Mouse (Mus musculus): ENCODE results near the gene Slit1. TPM values are rescaled to one million over a fixed set of nuclear protein-coding genes. Genes with fewer than 3 reads are reported as not detected.

The Slit1 gene
- total RNA-seq, 2 experiments from 2014 or later = 59.0 to 60.6 TPM

DNA sequence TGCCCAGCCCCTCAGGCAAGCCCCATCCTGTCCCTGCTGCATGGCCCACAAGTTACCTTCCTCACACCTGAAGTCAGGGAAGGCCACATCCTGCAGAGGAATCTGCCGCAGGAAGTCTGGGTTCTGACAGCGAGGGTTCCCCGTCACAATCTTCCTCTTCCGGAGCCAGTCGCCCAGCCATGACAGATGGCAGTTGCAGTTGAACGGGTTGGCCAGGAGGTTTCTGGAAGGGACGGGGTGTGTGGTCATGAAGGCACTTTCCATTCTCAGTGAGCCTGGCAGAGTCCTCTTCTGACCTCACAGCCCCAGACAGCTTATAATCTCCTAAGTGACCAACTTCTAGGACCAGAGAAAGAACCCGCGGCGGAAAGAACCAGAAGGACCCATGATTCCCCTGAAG lies 109.4 kb downstream of the Slit1 start:
- intact Hi-C loops (cut with DNase I) = no loop called here
- H3K4me3 ChIP-seq = no peak overlapping the region
- no peak for TF ChIP-seq CTCF (IDR thresholded peaks at IDR 0.05)
- DNase-seq (ENCODE audit: extremely low spot score in 1 of 2, low spot score in 2 of 2) = no peak
- H3K27ac ChIP-seq = no peak overlapping the region

DNA sequence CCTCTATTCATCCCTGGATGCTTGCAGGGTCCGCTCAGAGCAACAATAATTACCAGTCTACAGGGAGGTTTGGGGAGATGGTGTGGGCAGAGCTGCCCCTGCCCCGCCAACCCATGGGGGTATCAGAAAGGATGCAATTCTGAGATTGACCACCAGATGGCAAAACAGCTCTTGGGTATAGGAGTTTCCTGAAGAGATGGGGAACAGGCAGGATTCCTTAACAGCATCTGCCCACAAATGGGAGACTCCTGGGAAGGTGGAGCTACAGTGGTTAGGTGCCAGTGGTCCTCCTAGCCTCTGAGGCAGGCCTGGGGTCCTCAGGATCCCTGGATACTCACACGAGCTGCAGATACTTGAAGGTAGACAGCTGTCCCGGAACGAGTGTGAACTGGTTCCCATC lies 113.9 kb downstream of the Slit1 start:
- no peak overlapping the region for H3K4me3 ChIP-seq
- H3K27ac ChIP-seq = no peak overlapping the region
- DNase-seq (ENCODE audit: extremely low spot score in 1 of 2, low spot score in 2 of 2) = peak; percentile 56 to 61
- intact Hi-C loops (cut with DNase I) = loop anchor here (1.0 kb wide), 1 partner anchor 135 kb away; no protein-coding TSS in a partner anchor
- peak; percentile 90 for TF ChIP-seq CTCF (IDR thresholded peaks at IDR 0.05)

DNA sequence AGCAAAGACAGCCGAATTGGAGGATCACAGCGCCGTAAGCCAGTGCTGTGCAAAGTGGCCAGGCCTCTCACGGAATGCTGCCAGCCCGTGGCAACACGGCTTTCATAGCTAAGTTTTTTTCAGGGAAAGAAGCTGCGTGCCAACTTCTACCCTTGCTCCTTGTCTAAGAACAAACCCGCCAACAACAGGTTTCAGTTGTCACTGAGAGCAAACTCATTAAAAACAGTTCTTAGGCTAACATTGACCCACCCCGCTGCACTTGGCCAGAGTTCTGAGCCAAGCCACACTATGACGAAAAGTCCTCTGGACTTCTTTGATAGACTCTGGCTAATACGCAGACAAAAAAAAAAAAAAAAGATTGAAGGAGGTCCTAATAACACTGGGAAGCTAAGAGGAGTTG lies 114.5 kb downstream of the Slit1 start:
- intact Hi-C loops (cut with DNase I) = loop anchor here (1.0 kb wide), 1 partner anchor 135 kb away; no protein-coding TSS in a partner anchor
- no peak for DNase-seq (ENCODE audit: extremely low spot score in 1 of 2, low spot score in 2 of 2)
- TF ChIP-seq CTCF (IDR thresholded peaks at IDR 0.05) = no peak

DNA sequence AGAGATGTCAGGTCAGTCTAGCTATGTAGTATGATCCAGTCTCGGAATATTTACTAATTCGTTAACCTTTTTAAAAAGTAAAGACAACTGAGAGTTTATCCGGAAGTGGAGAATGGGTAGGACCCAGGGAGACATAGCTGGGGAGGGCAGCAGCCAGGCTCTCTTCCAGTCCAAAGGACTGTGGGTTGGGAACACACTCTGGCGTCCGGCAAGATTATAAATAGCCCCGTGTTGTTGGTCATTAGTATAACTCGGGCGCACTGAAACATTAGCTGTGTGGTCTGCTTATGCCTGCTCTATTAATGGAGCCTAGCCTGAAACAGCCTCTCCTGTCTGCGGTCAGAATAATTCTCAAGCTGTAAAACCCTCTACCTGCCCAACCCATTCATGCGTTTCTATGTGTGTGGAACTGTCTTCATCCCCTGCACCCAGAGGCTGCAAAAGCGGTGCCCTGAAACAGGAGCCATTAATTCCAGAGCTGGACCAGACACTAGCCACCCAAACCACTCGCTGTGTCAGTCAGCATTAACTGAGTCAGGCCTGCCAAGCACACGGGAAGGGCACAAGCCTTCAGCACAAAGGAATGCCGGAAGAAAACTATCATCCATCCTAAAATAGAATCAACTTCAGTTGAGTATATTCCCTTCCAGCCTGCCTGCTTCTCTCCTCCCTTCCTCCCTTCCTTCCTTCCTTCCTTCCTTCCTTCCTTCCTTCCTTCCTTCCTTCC lies 122.9 kb downstream of the Slit1 start:
- no peak overlapping the region for H3K27ac ChIP-seq
- intact Hi-C loops (cut with DNase I) = no loop called here
- TF ChIP-seq CTCF (IDR thresholded peaks at IDR 0.05) = no peak
- DNase-seq (ENCODE audit: extremely low spot score in 1 of 2, low spot score in 2 of 2) = no peak
- H3K4me3 ChIP-seq = no peak overlapping the region

More for the DNA sequence above, 114.5 kb downstream of the Slit1 start:
- no peak overlapping the region for H3K4me3 ChIP-seq
- H3K27ac ChIP-seq = no peak overlapping the region

DNA sequence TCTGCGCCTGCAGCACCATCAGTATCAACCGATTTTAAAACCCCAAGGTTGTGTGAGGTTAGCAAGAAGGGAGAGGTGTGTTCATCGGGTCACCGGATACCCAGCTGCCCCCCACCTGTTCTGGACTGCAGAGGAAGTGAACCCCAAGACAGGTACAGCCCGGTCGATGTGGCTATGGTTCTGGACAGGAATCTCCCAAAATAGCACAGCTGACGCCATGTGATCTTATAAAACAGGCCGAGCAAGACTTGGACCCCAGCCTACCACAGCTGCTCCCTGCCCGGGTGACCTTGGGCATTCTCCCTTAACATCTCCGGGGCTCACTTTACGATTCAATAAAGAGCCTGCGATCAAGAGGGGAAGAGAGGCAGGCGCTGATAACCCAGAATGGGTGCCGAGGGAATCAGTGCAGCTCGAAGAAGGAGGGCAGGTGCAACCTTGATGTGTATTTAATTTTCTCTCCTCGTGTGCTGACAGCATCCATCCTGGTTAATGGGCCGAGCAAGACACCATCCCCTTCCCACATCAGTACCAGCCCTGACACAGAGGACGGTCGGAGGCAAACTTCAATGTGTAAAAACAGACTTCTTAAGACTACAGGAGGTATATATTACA lies 124.6 kb downstream of the Slit1 start:
- no peak for DNase-seq (ENCODE audit: extremely low spot score in 1 of 2, low spot score in 2 of 2)
- Histone ChIP-seq H3K27ac (no peak overlapping the region), H3K4me3 (no peak overlapping the region)
- TF ChIP-seq CTCF (IDR thresholded peaks at IDR 0.05) = no peak
- intact Hi-C loops (cut with DNase I) = no loop called here

DNA sequence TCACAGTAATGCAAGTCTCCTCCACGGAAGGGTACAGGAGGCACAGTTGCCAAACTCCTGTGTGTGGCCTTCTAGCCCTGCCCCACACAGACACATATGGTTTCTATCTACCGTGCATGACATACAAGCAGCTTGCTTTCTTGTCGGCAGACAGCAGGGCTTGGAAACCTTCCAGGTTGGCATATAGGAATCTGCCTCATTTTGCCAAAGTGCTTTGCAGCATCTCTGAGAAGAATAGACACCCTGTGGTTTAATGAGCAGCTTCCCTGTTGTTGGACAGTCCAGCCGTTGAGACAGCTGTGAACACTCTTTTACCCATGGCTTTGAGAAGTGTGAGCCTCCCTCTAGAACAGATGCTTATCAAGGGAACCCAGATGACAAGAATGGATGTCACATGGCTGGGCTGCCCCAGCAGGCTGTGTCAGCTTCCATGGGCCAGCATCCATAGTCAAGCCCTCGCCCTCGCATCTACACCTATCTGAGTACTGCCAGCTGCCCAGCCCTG lies 125.3 kb downstream of the Slit1 start:
- intact Hi-C loops (cut with DNase I) = no loop called here
- no peak overlapping the region for H3K4me3 ChIP-seq
- no peak for TF ChIP-seq CTCF (IDR thresholded peaks at IDR 0.05)
- no peak for DNase-seq (ENCODE audit: extremely low spot score in 1 of 2, low spot score in 2 of 2)
- no peak overlapping the region for H3K27ac ChIP-seq

DNA sequence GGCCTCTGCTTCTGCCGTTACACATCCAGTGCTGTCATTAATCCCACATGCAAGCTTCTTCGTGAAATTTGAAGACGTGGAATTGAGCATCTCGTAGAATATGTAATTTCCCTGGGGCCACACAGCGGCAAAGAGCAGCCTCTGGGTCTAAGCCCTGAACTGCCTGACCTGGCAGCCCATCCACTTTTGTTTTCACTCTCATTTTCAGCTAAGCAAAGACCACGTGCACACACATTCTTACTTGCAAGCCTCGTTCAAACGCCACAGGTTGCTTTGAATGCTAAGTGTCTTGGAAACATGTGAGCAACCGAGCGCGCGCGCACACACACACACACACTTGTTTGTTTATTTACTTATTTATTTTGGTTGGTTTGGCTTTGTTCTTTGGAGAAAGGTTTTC lies 126.4 kb downstream of the Slit1 start:
- DNase-seq (ENCODE audit: extremely low spot score in 1 of 2, low spot score in 2 of 2) = no peak
- H3K4me3 ChIP-seq = no peak overlapping the region
- no peak overlapping the region for H3K27ac ChIP-seq
- intact Hi-C loops (cut with DNase I) = no loop called here
- TF ChIP-seq CTCF (IDR thresholded peaks at IDR 0.05) = no peak

DNA sequence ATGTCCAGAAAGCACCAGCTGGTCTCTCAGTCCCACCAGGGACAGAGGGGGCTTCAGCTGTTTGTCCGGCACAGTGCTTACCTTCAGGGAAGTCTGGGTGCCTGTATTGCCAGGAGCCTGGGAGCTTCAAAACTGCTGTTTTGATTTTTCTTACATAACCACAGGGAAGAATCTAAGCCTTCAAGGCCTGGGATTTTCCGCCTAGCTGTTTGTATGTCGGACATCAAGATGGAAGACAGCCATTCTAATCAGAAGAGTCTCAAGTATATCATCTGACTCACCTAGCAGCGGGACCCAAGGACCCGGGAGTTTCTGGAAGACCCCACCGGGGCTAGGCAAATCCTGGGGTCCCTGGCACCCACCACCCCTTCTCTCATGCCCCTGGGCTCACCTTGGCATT lies 127.2 kb downstream of the Slit1 start:
- no peak overlapping the region for H3K27ac ChIP-seq
- H3K4me3 ChIP-seq = no peak overlapping the region
- intact Hi-C loops (cut with DNase I) = no loop called here
- no peak for DNase-seq (ENCODE audit: extremely low spot score in 1 of 2, low spot score in 2 of 2)
- no peak for TF ChIP-seq CTCF (IDR thresholded peaks at IDR 0.05)

DNA sequence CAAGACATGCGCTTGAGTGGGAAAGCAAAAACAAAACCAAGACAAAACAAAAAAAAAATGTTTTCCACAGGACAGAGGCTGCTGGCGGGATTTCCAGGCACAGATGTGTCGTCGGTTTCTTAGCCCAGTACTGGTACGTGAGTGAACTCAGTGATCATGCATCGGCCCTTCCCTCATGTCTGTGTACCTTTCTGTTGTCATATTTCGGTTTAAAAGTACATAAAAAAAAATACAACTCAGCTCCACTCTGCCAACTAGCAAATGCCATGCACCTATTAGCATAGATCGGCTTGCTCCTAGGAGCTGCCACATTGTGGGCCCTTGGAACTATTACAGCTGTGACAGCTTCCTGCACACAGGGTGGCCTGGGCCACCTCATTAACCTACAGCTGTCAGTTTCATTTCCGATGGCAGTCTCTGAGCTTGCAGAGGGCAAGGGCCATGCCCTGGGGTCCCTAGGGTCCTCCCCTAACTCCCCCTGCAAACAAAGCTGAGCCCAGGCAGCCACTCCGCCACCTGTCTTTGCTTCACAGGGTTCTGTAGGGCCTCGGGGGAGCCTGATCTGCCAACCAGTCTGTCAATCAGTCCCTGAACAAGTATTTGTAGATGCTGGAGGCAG lies 127.8 kb downstream of the Slit1 start:
- intact Hi-C loops (cut with DNase I) = no loop called here
- no peak overlapping the region for H3K4me3 ChIP-seq
- no peak for DNase-seq (ENCODE audit: extremely low spot score in 1 of 2, low spot score in 2 of 2)
- TF ChIP-seq CTCF (IDR thresholded peaks at IDR 0.05) = no peak
- no peak overlapping the region for H3K27ac ChIP-seq

DNA sequence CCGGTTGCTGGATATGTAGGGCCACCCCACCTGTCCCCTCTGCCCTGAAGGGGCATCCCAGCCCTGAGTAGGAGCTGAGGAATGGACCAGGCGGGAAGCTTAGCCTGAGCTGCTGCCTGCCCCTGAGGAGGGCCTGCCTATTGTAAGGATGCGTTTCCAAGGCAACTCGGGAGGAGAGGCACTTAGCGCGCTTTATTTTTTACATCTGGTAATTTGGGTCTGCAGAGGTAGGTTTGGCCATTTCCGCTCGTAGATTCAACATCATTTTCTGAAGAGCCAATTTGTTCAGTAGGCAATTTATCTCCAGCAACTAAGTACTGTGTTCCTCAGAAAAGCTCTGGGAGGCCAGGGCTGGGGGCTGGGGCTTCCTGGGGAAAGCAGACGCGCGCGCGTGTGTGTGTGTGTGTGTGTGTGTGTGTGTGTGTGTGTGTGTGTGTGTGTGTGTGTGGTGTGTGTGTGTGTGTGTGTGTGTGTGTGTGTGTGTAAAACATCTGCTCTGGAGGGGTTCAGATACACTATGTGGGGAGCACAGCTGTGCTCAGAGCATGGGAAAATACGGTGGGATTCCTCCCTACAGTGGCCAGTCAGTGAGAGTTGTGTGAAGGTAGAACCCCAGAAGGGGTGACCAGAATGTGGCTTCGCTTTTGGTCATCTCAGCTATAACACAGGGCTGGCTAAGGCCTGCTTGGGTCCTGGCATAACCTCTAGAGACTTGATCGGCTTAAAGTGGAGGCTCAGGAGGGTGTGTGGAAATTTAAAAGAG lies 130.0 kb downstream of the Slit1 start:
- intact Hi-C loops (cut with DNase I) = no loop called here
- no peak overlapping the region for H3K27ac ChIP-seq
- no peak overlapping the region for H3K4me3 ChIP-seq
- TF ChIP-seq CTCF (IDR thresholded peaks at IDR 0.05) = no peak
- DNase-seq (ENCODE audit: extremely low spot score in 1 of 2, low spot score in 2 of 2) = no peak

DNA sequence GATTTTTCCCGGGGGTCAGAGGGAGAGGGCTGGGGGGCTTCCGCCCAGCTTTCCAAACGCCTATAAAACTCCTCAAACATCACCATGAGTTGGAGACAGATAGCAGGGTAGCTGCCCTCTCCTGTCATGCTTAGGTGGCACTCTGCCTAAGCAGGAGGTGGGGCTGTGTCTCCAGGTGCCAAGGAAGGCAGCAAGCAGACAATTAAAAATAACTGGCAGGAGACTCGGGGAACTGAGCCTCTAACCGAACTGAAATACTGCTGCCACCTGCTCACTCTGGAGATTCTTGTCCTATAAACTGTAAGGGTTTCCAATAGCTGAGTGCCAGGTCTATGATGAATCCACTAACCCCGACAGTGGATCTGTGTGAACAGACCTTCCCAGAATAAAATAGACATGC lies 131.8 kb downstream of the Slit1 start:
- intact Hi-C loops (cut with DNase I) = no loop called here
- no peak overlapping the region for H3K4me3 ChIP-seq
- H3K27ac ChIP-seq = no peak overlapping the region
- no peak for TF ChIP-seq CTCF (IDR thresholded peaks at IDR 0.05)
- DNase-seq (ENCODE audit: extremely low spot score in 1 of 2, low spot score in 2 of 2) = no peak
